Mouse (Mus musculus) midbrain, embryonic 16.5 days (tissue): ENCODE data around the gene Itga5. TPM values are rescaled to one million over a fixed set of nuclear protein-coding genes. Genes with fewer than 3 reads are reported as not detected.

Experiments used
- ATAC-seq: fragments of 200-750 bp; cut with Nextera tagmentation; 2 replicates; pipeline ENCODE4 v1.8.0; 2017; ENCODE audit warnings: moderate TSS enrichment
- H3K27ac ChIP-seq: fragments of 300-500 bp; sonication (generic); 2 replicates; pipeline ENCODE4 v1.5.1; 2014; ENCODE audit warnings: mild to moderate bottlenecking, low read length, mixed read lengths
- H3K27me3 ChIP-seq: fragments of 300-500 bp; sonication (generic); 2 replicates; pipeline ENCODE4 v1.6.1; 2014; ENCODE audit warnings: low read depth, low read length, mixed read lengths; ENCODE audit not compliant: control insufficient read depth, insufficient read depth
- H3K36me3 ChIP-seq: fragments of 300-500 bp; sonication (generic); 2 replicates; pipeline ENCODE4 v1.6.1; 2014; ENCODE audit warnings: mild to moderate bottlenecking, low read length, moderate library complexity, mixed read lengths; ENCODE audit not compliant: control insufficient read depth, insufficient read depth
- H3K4me1 ChIP-seq: fragments of 300-500 bp; sonication (generic); 2 replicates; pipeline ENCODE4 v1.6.1; 2014; ENCODE audit warnings: mild to moderate bottlenecking, low read length, mixed read lengths; ENCODE audit not compliant: control insufficient read depth, insufficient read depth
- H3K4me2 ChIP-seq: fragments of 300-500 bp; sonication (generic); 2 replicates; pipeline ENCODE4 v1.6.1; 2014; ENCODE audit warnings: mild to moderate bottlenecking, low read length, mixed read lengths
- H3K4me3 ChIP-seq: fragments of 300-500 bp; sonication (generic); 2 replicates; pipeline ENCODE4 v1.5.1; 2014; ENCODE audit warnings: low read depth, mild to moderate bottlenecking, low read length, moderate library complexity, mixed read lengths
- H3K9ac ChIP-seq: fragments of 300-500 bp; sonication (generic); 2 replicates; pipeline ENCODE4 v1.6.1; 2014; ENCODE audit warnings: low read depth, low read length, mixed read lengths
- H3K9me3 ChIP-seq: fragments of 300-500 bp; sonication (generic); replicated peaks from 2 replicates; pipeline ENCODE4 v1.6.1; 2014; ENCODE audit warnings: mild to moderate bottlenecking, low read length, mixed read lengths; ENCODE audit not compliant: control insufficient read depth, poor library complexity, severe bottlenecking
- WGBS: fragments of 180-500 bp; shearing (Covaris S2); extraction: QIAGEN DNeasy Blood & Tissue Kit; methylation state at CpG from one replicate; pipeline ENCODE4 v1.1.7; 2014; 5-methylcytosine and 5-hydroxymethylcytosine counted together
- polyA plus RNA-seq: library from polyadenylated mRNA; unstranded; fragments of >200 nt; fragmentation: Nextera tagmentation; extraction: Ambion mirVana; gene quantifications from 2 replicates; pipeline ENCODE4 v1.2.1, GENCODE M21; 2015

Gene Itga5
- polyA plus RNA-seq, 1 experiment from 2014 or later = 5.8 TPM

- H3K27ac ChIP-seq = peak overlapping the region; percentile 11; the same call in 1 of the 2 replicates
- 1% methylated on average over 18 of the region's 18 CpGs for WGBS
Measured at GRCm38 (mm10) chr15:103315011-103315502, 51.5 kb downstream of the Itga5 start.

GRCm38 (mm10) chr15:103314181-103314580, 52.4 kb downstream of the Itga5 start:
- peaks cover 22% of the 10 kb centered on the region for H3K4me1 ChIP-seq
- 39% methylated on average over 21 of the region's 22 CpGs for WGBS
- peak overlapping the region; percentile 15; the same call in 1 of the 2 replicates for H3K27ac ChIP-seq
- ATAC-seq = 0 out of 2 replicates have a peak, but pooled peaks have one; percentile 5
- H3K9me3 ChIP-seq = no peaks in the 10 kb centered on the region
- H3K36me3 ChIP-seq = peaks cover 21% of the 10 kb centered on the region
- H3K27me3 ChIP-seq = no peaks in the 10 kb centered on the region; the same call in 1 of the 2 replicates
- peak overlapping the region; percentile 43; the same call in 1 of the 2 replicates for H3K4me2 ChIP-seq
- H3K9ac ChIP-seq = 0 out of 2 replicates have a peak overlapping the region, but pooled peaks have one; percentile 41
- H3K4me3 ChIP-seq = no peak overlapping the region

More at GRCm38 (mm10) chr15:103315011-103315502, 51.5 kb downstream of the Itga5 start:
- Histone ChIP-seq H3K36me3 (peaks cover 21% of the 10 kb centered on the region), H3K4me1 (peaks cover 22% of the 10 kb centered on the region), H3K4me2 (peak overlapping the region; percentile 43), H3K9me3 (no peaks in the 10 kb centered on the region), H3K9ac (peak overlapping the region; percentile 41), H3K4me3 (peak overlapping the region; percentile 14), H3K27me3 (no peaks in the 10 kb centered on the region)
- peak; percentile 63 for ATAC-seq

DNA sequence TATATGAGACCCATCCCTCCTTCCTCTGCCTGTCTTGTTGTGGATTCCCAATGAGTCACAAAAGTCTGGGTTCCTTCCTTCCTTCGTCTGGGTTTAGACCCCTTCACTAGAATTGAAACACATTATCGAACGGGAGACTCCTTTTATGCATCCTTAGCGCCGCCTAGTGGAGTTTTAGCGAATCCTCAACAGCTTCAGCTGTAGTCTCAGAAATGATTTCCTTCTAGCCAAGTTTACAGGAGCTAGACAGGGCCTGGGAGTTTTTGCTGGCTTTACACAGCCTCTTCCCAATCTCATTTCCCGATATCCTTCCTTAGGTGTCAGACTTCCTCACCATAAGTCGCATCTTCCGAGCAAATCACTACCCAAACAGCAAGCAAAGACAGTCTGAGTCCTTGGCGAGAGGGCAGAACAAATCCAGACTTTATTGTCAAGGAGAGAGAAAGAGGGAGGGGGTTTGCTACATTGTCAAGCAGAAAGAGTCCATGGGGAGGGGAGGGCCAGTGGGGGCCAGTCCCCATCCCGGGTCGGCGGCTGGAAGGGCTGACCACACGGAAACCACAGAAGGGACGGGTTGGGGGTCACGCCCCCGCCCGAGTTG, 53.0 kb downstream of the Itga5 start:
- 0 out of 2 replicates have a peak, but pooled peaks have one; percentile 9 for ATAC-seq
- WGBS = 12% methylated on average over 18 of the region's 18 CpGs
- Histone ChIP-seq H3K9ac (0 out of 2 replicates have a peak overlapping the region, but pooled peaks have one; percentile 34), H3K36me3 (peaks cover 19% of the 10 kb centered on the region), H3K9me3 (no peaks in the 10 kb centered on the region), H3K27me3 (no peaks in the 10 kb centered on the region; the same call in 1 of the 2 replicates), H3K4me1 (peaks cover 22% of the 10 kb centered on the region), H3K4me3 (no peak overlapping the region), H3K27ac (peak overlapping the region; percentile 15; the same call in 1 of the 2 replicates), H3K4me2 (no peak overlapping the region)

DNA sequence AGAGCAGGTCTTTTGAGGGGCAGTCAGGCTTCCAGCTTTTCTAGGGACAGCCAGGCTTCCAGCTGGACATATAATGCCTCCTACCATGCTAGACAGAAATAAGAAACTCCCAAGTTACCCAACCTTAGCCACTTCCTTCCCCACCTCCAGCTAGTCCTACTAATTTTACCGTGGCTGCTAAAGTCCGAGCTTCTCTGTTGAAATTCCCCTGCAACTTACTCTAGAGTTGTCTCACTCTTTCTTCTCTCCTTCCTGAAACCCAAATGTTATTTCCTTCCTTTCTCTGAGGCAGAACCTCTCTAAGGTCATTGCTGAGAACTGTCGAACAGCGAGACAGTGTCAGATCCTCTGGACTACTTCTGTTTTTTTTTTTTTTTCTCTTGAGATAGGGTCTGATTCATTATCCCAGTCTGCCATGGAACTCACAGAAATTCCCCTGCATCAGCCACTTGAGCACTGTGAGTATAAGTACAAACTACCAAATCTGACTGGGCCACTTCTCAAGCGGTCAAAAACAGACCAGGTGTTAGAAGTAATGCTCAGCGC, 56.1 kb downstream of the Itga5 start, which contains the start of gene Gpr84:
Gpr84 (minus strand) TSS at position 248 of the 546 bp plus-strand sequence.
- 0 out of 2 replicates have a peak within 1 kb of the TSS, but pooled peaks have one; percentile 6 for H3K9ac ChIP-seq
- no peak for ATAC-seq
- H3K4me2 ChIP-seq = no peak within 1 kb of the TSS
- no peak within 1 kb of the TSS for H3K27ac ChIP-seq
- H3K4me1 ChIP-seq = peaks cover 32% of the 10 kb centered on the region
- no peak within 1 kb of the TSS for H3K4me3 ChIP-seq
- H3K36me3 ChIP-seq = peaks cover 8% of the 10 kb centered on the region; the same call in 1 of the 2 replicates
- WGBS = 65% methylated on average over 6 of the region's 6 CpGs
- no peaks in the 10 kb centered on the region; the same call in 1 of the 2 replicates for H3K27me3 ChIP-seq
- no peaks in the 10 kb centered on the region for H3K9me3 ChIP-seq

- Histone ChIP-seq H3K27me3 (no peaks in the 10 kb centered on the region; the same call in 1 of the 2 replicates), H3K4me2 (peak overlapping the region; percentile 10; the same call in 1 of the 2 replicates), H3K4me3 (no peak overlapping the region), H3K9ac (peak overlapping the region; percentile 56), H3K36me3 (no peaks in the 10 kb centered on the region), H3K4me1 (peaks cover 29% of the 10 kb centered on the region), H3K27ac (no peak overlapping the region), H3K9me3 (no peaks in the 10 kb centered on the region)
- WGBS = 61% methylated on average over 26 of the region's 26 CpGs
- no peak for ATAC-seq
Measured at GRCm38 (mm10) chr15:103308876-103309580, 57.5 kb downstream of the Itga5 start.

DNA sequence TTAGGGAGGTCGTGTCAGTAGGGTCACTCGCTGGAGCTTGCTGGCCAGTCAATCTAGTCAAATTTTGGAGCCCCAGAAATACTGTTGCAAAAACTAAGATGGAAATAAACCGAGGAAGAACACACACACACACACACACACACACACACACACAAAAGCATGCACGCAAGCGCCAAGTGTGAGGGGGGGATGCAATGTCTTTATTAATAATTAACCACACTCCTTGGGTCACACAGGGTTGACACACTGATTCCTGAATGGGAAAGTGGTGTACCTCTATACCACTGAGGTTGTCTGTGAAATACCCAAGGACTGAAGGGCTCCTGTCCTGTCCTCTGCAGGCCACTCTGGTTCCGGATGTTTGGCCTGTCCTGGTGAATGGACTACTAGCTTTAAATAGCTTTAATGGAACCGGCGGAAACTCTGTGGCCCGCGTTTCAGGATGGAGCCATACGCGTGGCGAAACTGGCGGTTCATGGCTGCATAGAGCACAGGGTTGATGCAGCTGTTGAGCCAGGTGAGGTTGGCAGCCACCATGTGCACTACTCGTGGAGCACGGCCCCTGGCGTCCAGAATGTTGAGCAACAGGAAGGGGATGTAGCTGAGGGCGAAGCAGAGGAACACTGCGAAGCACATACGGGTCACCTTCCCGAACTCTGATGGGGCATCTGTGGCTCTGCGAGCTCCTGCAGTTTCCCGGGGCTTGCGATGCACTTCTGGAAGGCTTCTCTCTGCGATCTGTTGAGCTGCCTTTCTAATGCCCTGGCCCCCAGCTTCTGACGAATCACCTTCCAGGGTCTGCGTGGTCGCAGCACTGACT, 58.3 kb downstream of the Itga5 start:
- Histone ChIP-seq H3K4me1 (peaks cover 31% of the 10 kb centered on the region), H3K27ac (no peak overlapping the region), H3K36me3 (no peaks in the 10 kb centered on the region), H3K4me3 (no peak overlapping the region), H3K27me3 (no peaks in the 10 kb centered on the region; the same call in 1 of the 2 replicates), H3K4me2 (peak overlapping the region; percentile 10; the same call in 1 of the 2 replicates), H3K9ac (peak overlapping the region; percentile 56), H3K9me3 (no peaks in the 10 kb centered on the region)
- no peak for ATAC-seq
- WGBS = 47% methylated on average over 28 of the region's 28 CpGs

DNA sequence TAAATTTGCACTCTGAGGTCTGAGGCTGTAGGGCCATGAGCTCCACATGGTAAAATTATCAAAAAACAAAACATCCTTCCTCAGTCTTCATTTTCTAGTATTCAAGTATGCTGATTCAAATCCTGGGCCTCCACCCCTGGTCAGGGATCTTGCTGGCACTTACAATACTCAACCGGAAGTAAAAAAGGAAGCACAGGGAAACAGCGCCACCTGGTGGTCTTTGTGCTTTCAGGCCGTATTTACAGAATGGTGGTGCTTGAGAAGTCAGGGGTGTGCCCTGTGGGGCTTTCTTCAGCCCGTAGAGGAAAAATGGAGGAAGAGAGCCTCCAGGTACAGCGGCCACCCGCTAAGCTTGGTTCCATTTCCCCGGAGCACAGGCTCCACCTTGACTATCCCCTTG, 59.4 kb downstream of the Itga5 start:
- no peaks in the 10 kb centered on the region for H3K36me3 ChIP-seq
- H3K4me3 ChIP-seq = no peak overlapping the region
- peak overlapping the region; percentile 75 for H3K27ac ChIP-seq
- H3K9ac ChIP-seq = peak overlapping the region; percentile 53; the same call in 1 of the 2 replicates
- H3K4me2 ChIP-seq = no peak overlapping the region; the same call in 1 of the 2 replicates
- H3K4me1 ChIP-seq = peaks cover 39% of the 10 kb centered on the region
- H3K27me3 ChIP-seq = no peaks in the 10 kb centered on the region; the same call in 1 of the 2 replicates
- no peaks in the 10 kb centered on the region for H3K9me3 ChIP-seq
- ATAC-seq = no peak
- under 1% methylated on average over 7 of the region's 7 CpGs for WGBS
